Mouse (Mus musculus) C2C12 (cell line): ENCODE measurements around the gene Afm. TPM values are rescaled to one million over a fixed set of nuclear protein-coding genes. Genes with fewer than 3 reads are reported as not detected.

Experiments
- H3K27me3 ChIP-seq: one replicate; pipeline ENCODE4 v1.6.1; 2011; ENCODE audit not compliant: control insufficient read depth, insufficient read depth, insufficient read length
- H3K36me3 ChIP-seq: one replicate; pipeline ENCODE4 v1.6.1; 2011; ENCODE audit not compliant: control insufficient read depth, insufficient read depth
- H3K4me3 ChIP-seq: one replicate; pipeline ENCODE4 v1.5.1; 2011; ENCODE audit warnings: mild to moderate bottlenecking, control low read depth; ENCODE audit not compliant: poor library complexity, insufficient read depth, severe bottlenecking
- H3K79me2 ChIP-seq: one replicate; pipeline ENCODE4 v1.6.1; 2011; ENCODE audit not compliant: control insufficient read depth, insufficient read depth
- H3K79me3 ChIP-seq: one replicate; pipeline ENCODE4 v1.6.1; 2011; ENCODE audit warnings: low read depth, control low read depth
- H3ac ChIP-seq: one replicate; pipeline ENCODE3; 2011; ENCODE audit warnings: low read depth; ENCODE audit not compliant: control insufficient read depth, insufficient read length
- CEBPB ChIP-seq: IDR thresholded peaks from one replicate; pipeline ENCODE4 v1.6.1; 2011; ENCODE audit warnings: low read depth, mild to moderate bottlenecking, control low read depth, moderate library complexity
- CTCF ChIP-seq: IDR thresholded peaks from one replicate; pipeline ENCODE4 v1.5.1; 2011; ENCODE audit not compliant: control insufficient read depth, insufficient read depth, insufficient read length
- FOSL1 ChIP-seq: IDR thresholded peaks from one replicate; pipeline ENCODE4 v1.8.0; 2011; ENCODE audit warnings: mild to moderate bottlenecking, low read length; ENCODE audit not compliant: poor library complexity, insufficient read depth, severe bottlenecking
- MAX ChIP-seq: IDR thresholded peaks from one replicate; pipeline ENCODE4 v1.6.1; 2011; ENCODE audit warnings: mild to moderate bottlenecking, control low read depth
- MYOD1 ChIP-seq: IDR thresholded peaks from one replicate; pipeline ENCODE4 v1.6.1; 2011; ENCODE audit warnings: low read depth; ENCODE audit not compliant: control insufficient read depth, insufficient read length
- MYOG ChIP-seq: IDR thresholded peaks from one replicate; pipeline ENCODE4 v1.6.1; 2011; ENCODE audit not compliant: control insufficient read depth, insufficient read length; ENCODE audit errors: extremely low read depth
- USF1 ChIP-seq: IDR thresholded peaks from one replicate; pipeline ENCODE4 v1.6.1; 2011; ENCODE audit warnings: low read depth, mild to moderate bottlenecking, control low read depth, moderate library complexity
- polyA plus RNA-seq: library from polyadenylated mRNA; unstranded; fragments of >200 nt; fragmentation: generic; extraction: Trizol; gene quantifications from one replicate; pipeline ENCODE4 v1.2.1, GENCODE M21; 2012; ENCODE audit warnings: missing spikeins

Afm gene
- polyA plus RNA-seq, 1 experiment: not detected

DNA sequence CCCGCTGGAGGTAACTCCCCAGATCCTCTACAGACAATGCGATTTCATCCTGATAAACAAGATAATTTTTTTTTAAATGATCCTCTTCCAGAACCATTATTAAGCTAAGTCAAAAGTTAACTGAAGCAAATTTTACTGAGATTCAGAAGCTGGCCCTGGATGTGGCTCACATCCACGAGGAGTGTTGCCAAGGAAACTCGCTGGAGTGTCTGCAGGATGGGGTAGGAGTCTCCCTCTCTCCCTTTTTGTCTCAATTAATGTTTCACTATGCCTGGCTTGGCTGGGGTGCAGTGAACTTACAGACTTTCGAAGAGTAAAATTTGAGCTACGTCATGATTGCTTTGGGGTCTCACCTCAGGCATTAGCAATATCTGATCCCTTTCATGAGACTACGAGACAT lies 19.2 kb upstream of the Afm start:
- H3K79me3 ChIP-seq: no peaks in the 10 kb centered on the region
- H3K4me3 ChIP-seq: no peak overlapping the region
- TF ChIP-seq USF1 (no peak), CEBPB (no peak)
- no peak overlapping the region for H3ac ChIP-seq
- H3K79me2 ChIP-seq: no peaks in the 10 kb centered on the region
- H3K27me3 ChIP-seq: peaks cover 18% of the 10 kb centered on the region
- no peaks in the 10 kb centered on the region for H3K36me3 ChIP-seq

DNA sequence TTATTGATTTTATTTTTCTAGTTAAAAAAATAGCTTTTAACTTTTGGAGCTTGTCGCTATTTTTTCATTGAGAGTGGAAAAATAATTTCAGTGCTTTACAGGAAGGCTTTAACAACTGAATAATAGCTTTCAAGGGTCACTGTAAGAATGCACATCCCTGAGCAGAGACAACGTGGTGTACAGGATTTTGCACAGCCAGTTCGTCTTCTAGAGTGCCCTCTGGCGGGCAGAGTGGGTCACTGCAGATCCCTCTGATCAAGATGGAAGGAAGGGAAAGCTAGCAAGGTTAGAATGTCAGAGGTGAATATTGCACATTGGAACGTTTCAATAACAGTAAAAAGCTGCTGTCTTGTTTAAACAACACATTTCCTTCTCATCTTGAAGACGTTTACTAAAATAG lies 18.0 kb upstream of the Afm start:
- Histone ChIP-seq H3ac (no peak overlapping the region), H3K27me3 (peaks cover 23% of the 10 kb centered on the region), H3K36me3 (no peaks in the 10 kb centered on the region), H3K79me3 (no peaks in the 10 kb centered on the region), H3K79me2 (no peaks in the 10 kb centered on the region), H3K4me3 (no peak overlapping the region)
- TF ChIP-seq MAX (no peak), FOSL1 (no peak), CTCF (peak; percentile 38), MYOG (no peak)

DNA sequence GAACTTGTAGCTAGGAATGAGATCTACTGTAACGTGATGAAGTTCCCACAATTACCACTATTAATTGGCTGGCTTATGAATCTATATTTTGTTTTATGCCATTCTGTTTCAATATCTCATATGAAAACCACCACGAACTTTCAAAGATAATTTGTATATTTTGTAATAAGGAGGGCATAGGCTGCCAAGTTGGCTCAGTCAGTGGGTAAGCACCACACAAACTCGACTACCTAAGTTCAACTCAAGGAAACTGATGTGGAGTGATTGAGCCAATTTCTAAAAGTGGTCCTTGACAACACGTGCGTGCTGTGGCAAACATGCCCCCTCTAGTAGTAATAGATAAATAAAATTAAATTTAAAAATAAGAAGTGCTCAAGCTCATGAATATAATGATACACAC lies 17.0 kb upstream of the Afm start:
- Histone ChIP-seq H3K79me3 (no peaks in the 10 kb centered on the region), H3K79me2 (no peaks in the 10 kb centered on the region), H3K36me3 (no peaks in the 10 kb centered on the region), H3K4me3 (no peak overlapping the region), H3K27me3 (peaks cover 17% of the 10 kb centered on the region), H3ac (no peak overlapping the region)
- TF ChIP-seq MYOD1 (no peak), MAX (no peak), MYOG (no peak), CTCF (no peak), USF1 (no peak)

DNA sequence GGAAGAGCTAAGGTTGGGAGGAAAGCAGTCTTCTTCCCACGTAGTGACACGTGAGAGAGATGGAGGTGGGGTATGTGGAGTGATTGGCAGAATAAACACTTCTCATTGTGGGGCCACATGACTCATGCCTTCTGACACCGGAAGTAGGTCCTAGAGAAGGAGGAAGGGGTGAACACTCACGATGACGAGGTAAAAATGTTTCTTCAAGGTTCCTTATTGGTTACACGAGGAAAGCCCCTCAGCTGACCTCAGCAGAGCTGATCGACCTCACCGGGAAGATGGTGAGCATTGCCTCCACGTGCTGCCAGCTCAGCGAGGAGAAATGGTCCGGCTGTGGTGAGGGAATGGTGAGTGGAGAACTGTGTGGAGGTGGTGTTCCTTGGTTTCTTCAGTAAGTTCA lies 14.0 kb upstream of the Afm start:
- no peaks in the 10 kb centered on the region for H3K36me3 ChIP-seq
- H3K27me3 ChIP-seq: peaks cover 11% of the 10 kb centered on the region
- no peaks in the 10 kb centered on the region for H3K79me2 ChIP-seq
- TF ChIP-seq FOSL1 (no peak), MYOG (no peak), CEBPB (no peak), MYOD1 (no peak), CTCF (no peak), USF1 (no peak), MAX (no peak)
- no peak overlapping the region for H3ac ChIP-seq
- no peak overlapping the region for H3K4me3 ChIP-seq
- no peaks in the 10 kb centered on the region for H3K79me3 ChIP-seq

DNA sequence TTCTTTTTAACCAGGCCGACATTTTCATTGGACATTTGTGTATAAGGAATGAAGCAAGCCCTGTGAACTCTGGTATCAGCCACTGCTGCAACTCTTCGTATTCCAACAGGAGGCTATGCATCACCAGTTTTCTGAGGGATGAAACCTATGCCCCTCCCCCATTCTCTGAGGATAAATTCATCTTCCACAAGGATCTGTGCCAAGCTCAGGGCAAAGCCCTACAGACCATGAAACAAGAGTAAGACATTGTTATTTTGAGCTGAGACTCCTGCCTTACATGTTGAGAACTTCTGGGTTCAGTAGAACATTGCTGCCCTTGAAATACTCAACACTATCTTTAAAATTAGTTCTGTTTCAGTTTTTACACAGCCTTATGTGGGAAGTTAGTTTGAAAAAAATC lies 12.2 kb upstream of the Afm start:
- no peak overlapping the region for H3K4me3 ChIP-seq
- H3K79me3 ChIP-seq: no peaks in the 10 kb centered on the region
- H3K79me2 ChIP-seq: no peaks in the 10 kb centered on the region
- no peak overlapping the region for H3ac ChIP-seq
- H3K27me3 ChIP-seq: peaks cover 18% of the 10 kb centered on the region
- no peaks in the 10 kb centered on the region for H3K36me3 ChIP-seq
- TF ChIP-seq FOSL1: no peak
- TF ChIP-seq CTCF: no peak
- TF ChIP-seq USF1: no peak
- TF ChIP-seq MYOD1: no peak
- TF ChIP-seq MAX: no peak
- TF ChIP-seq MYOG: no peak
- TF ChIP-seq CEBPB: no peak

DNA sequence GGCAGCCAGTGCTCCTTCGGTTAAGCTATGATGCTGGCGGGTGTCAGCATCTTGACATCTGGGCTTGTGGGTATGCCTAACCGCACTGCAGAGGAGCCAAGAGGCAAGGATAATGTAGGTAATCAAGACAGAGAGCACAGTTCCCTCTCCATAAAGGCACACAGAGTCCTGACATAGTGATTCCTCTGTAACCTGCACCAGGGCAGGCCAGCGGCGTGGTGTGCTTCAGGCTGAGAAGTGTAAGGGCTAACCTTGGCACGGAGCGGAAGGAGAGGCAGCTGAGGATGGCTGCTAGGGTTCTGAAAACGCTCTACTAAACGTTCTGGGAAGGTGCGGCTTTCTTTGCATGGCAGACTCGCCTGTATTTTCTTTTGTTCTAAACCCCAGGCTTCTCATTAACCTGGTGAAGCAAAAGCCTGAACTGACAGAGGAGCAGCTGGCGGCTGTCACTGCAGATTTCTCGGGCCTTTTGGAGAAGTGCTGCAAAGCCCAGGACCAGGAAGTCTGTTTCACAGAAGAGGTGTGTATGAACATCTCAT lies 11.3 kb upstream of the Afm start:
- H3K79me3 ChIP-seq: no peaks in the 10 kb centered on the region
- no peak overlapping the region for H3K4me3 ChIP-seq
- H3K36me3 ChIP-seq: no peaks in the 10 kb centered on the region
- H3K79me2 ChIP-seq: no peaks in the 10 kb centered on the region
- peaks cover 20% of the 10 kb centered on the region for H3K27me3 ChIP-seq
- no peak overlapping the region for H3ac ChIP-seq
- TF ChIP-seq USF1: no peak
- no peak for TF ChIP-seq MYOD1
- no peak for TF ChIP-seq MAX
- TF ChIP-seq CEBPB: no peak
- no peak for TF ChIP-seq CTCF
- TF ChIP-seq FOSL1: no peak
- TF ChIP-seq MYOG: no peak
